Mouse (Mus musculus) megakaryocyte, embryonic 14.5 days (primary cell): ENCODE results near the gene Rundc3a.

Source experiments
- FLI1 ChIP-seq: IDR thresholded peaks from 2 replicates; pipeline ENCODE4 v1.6.1; 2012; ENCODE audit warnings: low read length, inconsistent platforms, mixed read lengths
- GATA1 ChIP-seq: IDR thresholded peaks from 3 replicates; pipeline ENCODE4 v1.6.1; 2012; ENCODE audit warnings: mixed read lengths, low read length, inconsistent platforms, borderline replicate concordance

DNA sequence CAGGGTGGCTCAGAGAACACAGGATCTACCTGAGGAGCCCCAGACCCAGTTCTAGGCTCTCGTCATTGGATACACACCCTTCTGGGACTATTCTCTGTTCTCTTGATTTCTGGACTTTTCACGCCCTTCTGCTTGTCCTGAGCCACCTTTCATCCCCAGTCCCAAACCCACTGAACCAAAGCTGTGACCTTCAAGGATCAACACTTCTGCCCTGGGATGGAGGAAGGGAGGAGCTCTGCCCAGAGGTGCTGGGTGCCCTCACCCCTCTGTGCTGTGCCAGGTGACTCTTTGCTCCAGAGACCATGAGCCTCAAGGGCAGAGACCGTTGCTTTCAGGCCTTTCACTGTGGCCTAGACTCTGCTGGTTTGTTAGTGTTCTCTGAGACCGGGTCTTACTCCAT, 23.9 kb upstream of the Rundc3a start:
- TF ChIP-seq GATA1, result no peak
- TF ChIP-seq FLI1, result no peak
